Mouse (Mus musculus) neutrophil, adult 65 days (primary cell): ENCODE results near the gene Ghrl. TPM values are rescaled to one million over a fixed set of nuclear protein-coding genes. Genes with fewer than 3 reads are reported as not detected.

Source experiments
- total RNA-seq: library from RNA; stranded (reverse); gene quantifications from 2 replicates; pipeline ENCODE4 v1.2.4, GENCODE M21; 2023

Ghrl gene
- not detected in 2 replicates for total RNA-seq

GRCm38 (mm10) chr6:113719878-113720277 lies at the start of gene Ghrl:
Gene Ghrl, minus strand, starts transcription at chr6:113719880.

GRCm38 (mm10) chr6:113740236-113741217 lies 20.8 kb upstream of the Ghrl start, which contains the start of gene Sec13:
Gene Sec13, minus strand, starts transcription at chr6:113740743.

GRCm38 (mm10) chr6:113696582-113697221 lies 23.0 kb downstream of the Ghrl start, which contains the start of gene Tatdn2:
Gene Tatdn2, plus strand, starts transcription at chr6:113697050.

Other genes starting within 250 kb of the Ghrl start
- not detected in 2 replicates for gene Il17rc, start 248.5 kb downstream of the Ghrl start, total RNA-seq
- gene Creld1, start 236.6 kb downstream of the Ghrl start, total RNA-seq = 1.9 and 3.9 TPM in 2 replicates
- gene Prrt3, start 217.9 kb downstream of the Ghrl start, total RNA-seq = not detected in 2 replicates
- 54.7 and 58.4 TPM in 2 replicates for gene Emc3, start 188.2 kb downstream of the Ghrl start, total RNA-seq
- 14.4 and 15.2 TPM in 2 replicates for gene Fancd2, start 188.2 kb downstream of the Ghrl start, total RNA-seq
- not detected in 2 replicates for gene Fancd2os, start 119.2 kb downstream of the Ghrl start, total RNA-seq
- gene Brk1, start 115.1 kb downstream of the Ghrl start, total RNA-seq = 123 TPM in 2 replicates
- gene Vhl, start 95.9 kb downstream of the Ghrl start, total RNA-seq = 32.6 and 40.9 TPM in 2 replicates
- 174 and 268 TPM in 2 replicates for gene Irak2, start 81.4 kb downstream of the Ghrl start, total RNA-seq
- 126 and 165 TPM in 2 replicates for gene Tatdn2, start 22.8 kb downstream of the Ghrl start, total RNA-seq
- 74.6 and 75.0 TPM in 2 replicates for gene Sec13, start 20.9 kb upstream of the Ghrl start, total RNA-seq